Comparison of ENCODE assay signal across 9 mouse cellular contexts in the genomic region with DNA sequence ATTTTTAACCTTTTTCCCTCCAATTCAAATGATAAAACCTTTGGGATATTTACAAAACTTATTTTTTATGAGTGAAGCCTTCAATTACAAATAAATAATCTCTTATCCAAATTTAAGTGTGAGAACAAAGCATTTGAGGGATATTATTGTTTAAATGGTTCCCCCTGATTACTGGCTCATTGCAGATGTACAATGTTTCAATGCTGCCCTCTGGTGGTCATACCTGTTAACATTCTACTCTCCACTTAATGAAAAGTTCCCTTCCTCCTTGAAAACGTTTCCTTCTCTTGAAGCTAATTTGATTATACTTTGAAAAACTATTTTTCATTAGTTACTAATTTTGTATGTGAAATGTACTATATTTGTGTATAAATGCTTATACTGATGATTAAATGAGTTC.
A peak's percentile ranks its signal among the peaks of the same experiment; 100 is the strongest.
DNase-seq lines count a peak whose midpoint lies in the region; ATAC-seq and TF ChIP-seq lines count a peak whose summit lies in the region.
"Had no signal": no experiment of that assay in that cellular context is flagged by ENCODE, and none has a peak within 500 bp of the region (broad histone marks: within the 10 kb centered on the region; RNA-seq: fewer than 3 reads in every experiment).

No protein-coding gene starts in this region.

- no peaks in the 10 kb centered on the region for H3K4me1 ChIP-seq in heart, embryonic 10.5 days
- H3K4me1 ChIP-seq: limb, embryonic 13.5 days had no signal

- H3K27me3 ChIP-seq in Patski, result peaks cover 5% of the 10 kb centered on the region
- no peaks in the 10 kb centered on the region for H3K27me3 ChIP-seq in heart, embryonic 10.5 days (ENCODE audit: insufficient read depth, poor library complexity, severe bottlenecking)
- H3K27me3 ChIP-seq: limb, embryonic 13.5 days had no signal

- WGBS in heart, embryonic 10.5 days, result 4% methylated on average over 1 of the region's 1 CpGs

- H3K4me3 ChIP-seq in heart, embryonic 10.5 days, result no peak overlapping the region
- H3K4me3 ChIP-seq: limb, embryonic 13.5 days had no signal

- TF ChIP-seq CTCF in Patski (IDR thresholded peaks at IDR 0.05), result peak; percentile 32

- in situ Hi-C loops in Patski (cut with MboI; ENCODE audit: low pct_unique_long_range_greater_than_20kb), result no loop called here

- no peaks in the 10 kb centered on the region for H3K36me3 ChIP-seq in heart, embryonic 10.5 days
- H3K36me3 ChIP-seq: limb, embryonic 13.5 days had no signal

- CTCF ChIA-PET in Patski (lab: Charles Lee), result no interaction called here

- POLR2A ChIA-PET in Patski (lab: Charles Lee), result no interaction called here

- H3K9me3 ChIP-seq in heart, embryonic 10.5 days, result no peaks in the 10 kb centered on the region
- H3K9me3 ChIP-seq: limb, embryonic 13.5 days had no signal

- no peak overlapping the region for H3K27ac ChIP-seq in heart, embryonic 10.5 days
- H3K27ac ChIP-seq: limb, embryonic 13.5 days had no signal

- no peak for ATAC-seq in Patski

- DNase-seq in adrenal gland, postnatal 14 days, result peak; percentile 22
- no peak for DNase-seq in adrenal gland, adult 18-20 months (ENCODE audit: low spot score in 2 of 2)
- peak; percentile 9 for DNase-seq in left cerebral cortex, adult 11 months (ENCODE audit: low spot score)
- DNase-seq in left cerebral cortex, adult 8-10 months (ENCODE audit: low spot score in 2 of 2), result no peak
- no peak for DNase-seq in Patski (ENCODE audit: low read depth, low spot score)
- DNase-seq in forelimb bud, embryonic 11.5 days (ENCODE audit: low read depth, low spot score), result peak; percentile 48
- DNase-seq in retina, postnatal 7 days (ENCODE audit: low read depth, low spot score), result peak; percentile 34
- no peak for DNase-seq in heart, embryonic 10.5 days (ENCODE audit: low spot score)

Comparison
In these comparisons a context has a peak if more than half of its experiments do, and no peak if none do; other contexts are left out.
1. DNase-seq: peak in adrenal gland, postnatal 14 days (single experiment), left cerebral cortex, adult 11 months (single experiment), forelimb bud, embryonic 11.5 days (single experiment) and retina, postnatal 7 days (single experiment); none in adrenal gland, adult 18-20 months (0 of 2), left cerebral cortex, adult 8-10 months (0 of 2), Patski (single experiment) and heart, embryonic 10.5 days (single experiment).